Mouse (Mus musculus): ENCODE results near the gene Fabp6. TPM values are rescaled to one million over a fixed set of nuclear protein-coding genes. Genes with fewer than 3 reads are reported as not detected.
A peak's percentile ranks its signal among the peaks of the same experiment; 100 is the strongest.

Gene Fabp6
- polyA plus RNA-seq, 1 experiment from 2014 or later, result 0.36 TPM

GRCm38 (mm10) chr11:43556538-43556937 is 44.8 kb downstream of the Fabp6 start:
- Histone ChIP-seq H3K27me3 (ENCODE audit: insufficient read depth, low read length) (no peaks in the 10 kb centered on the region), H3K36me3 (ENCODE audit: insufficient read depth, low read length) (peaks cover 15% of the 10 kb centered on the region), H3K4me2 (ENCODE audit: low read length) (no peak overlapping the region), H3K9me3 (replicated peaks; ENCODE audit: low read length) (no peaks in the 10 kb centered on the region), H3K4me1 (replicated peaks; ENCODE audit: insufficient read depth, low read length) (peaks cover 4% of the 10 kb centered on the region; the same call in 1 of the 2 replicates), H3K9ac (ENCODE audit: low read depth, low read length) (no peak overlapping the region), H3K27ac (no peak overlapping the region), H3K4me3 (replicated peaks; ENCODE audit: low read depth, low read length) (no peak overlapping the region)
- ATAC-seq (replicated peaks; ENCODE audit: low FRiP score, low read depth) (no peak), DNase-seq (ENCODE audit: low spot score) (no peak)
- peak; percentile 59 for TF ChIP-seq CTCF (IDR thresholded peaks at IDR 0.05; ENCODE audit: low read depth)
- WGBS, result 84% methylated on average over 11 of the region's 11 CpGs

GRCm38 (mm10) chr11:43552675-43553074 is 48.7 kb downstream of the Fabp6 start:
- TF ChIP-seq CTCF (IDR thresholded peaks at IDR 0.05; ENCODE audit: low read depth), result no peak
- WGBS, result 90% methylated on average over 6 of the region's 6 CpGs
- Histone ChIP-seq H3K9me3 (replicated peaks; ENCODE audit: low read length) (no peaks in the 10 kb centered on the region), H3K9ac (ENCODE audit: low read depth, low read length) (no peak overlapping the region), H3K36me3 (ENCODE audit: insufficient read depth, low read length) (peaks cover 4% of the 10 kb centered on the region), H3K4me3 (replicated peaks; ENCODE audit: low read depth, low read length) (no peak overlapping the region), H3K4me1 (replicated peaks; ENCODE audit: insufficient read depth, low read length) (peaks cover 24% of the 10 kb centered on the region), H3K4me2 (ENCODE audit: low read length) (no peak overlapping the region), H3K27ac (no peak overlapping the region), H3K27me3 (ENCODE audit: insufficient read depth, low read length) (no peaks in the 10 kb centered on the region)
- no peak for ATAC-seq (replicated peaks; ENCODE audit: low FRiP score, low read depth)
- DNase-seq (ENCODE audit: low spot score), result no peak

- TF ChIP-seq CTCF (IDR thresholded peaks at IDR 0.05; ENCODE audit: low read depth), result no peak
- Histone ChIP-seq H3K4me2 (ENCODE audit: low read length) (no peak overlapping the region), H3K27me3 (ENCODE audit: insufficient read depth, low read length) (no peaks in the 10 kb centered on the region), H3K9me3 (replicated peaks; ENCODE audit: low read length) (no peaks in the 10 kb centered on the region), H3K27ac (no peak overlapping the region), H3K4me1 (replicated peaks; ENCODE audit: insufficient read depth, low read length) (peaks cover 24% of the 10 kb centered on the region), H3K36me3 (ENCODE audit: insufficient read depth, low read length) (no peaks in the 10 kb centered on the region; the same call in 1 of the 2 replicates), H3K9ac (ENCODE audit: low read depth, low read length) (no peak overlapping the region), H3K4me3 (replicated peaks; ENCODE audit: low read depth, low read length) (no peak overlapping the region)
- DNase-seq (ENCODE audit: low spot score) (no peak), ATAC-seq (replicated peaks; ENCODE audit: low FRiP score, low read depth) (peak; percentile 55; the same call in 1 of the 2 replicates)
- 85% methylated on average over 3 of the region's 3 CpGs for WGBS
These were observed 49.6 kb downstream of the Fabp6 start for GRCm38 (mm10) chr11:43551756-43552155.

GRCm38 (mm10) chr11:43549701-43550100 is 51.6 kb downstream of the Fabp6 start:
- no peaks in the 10 kb centered on the region for H3K27me3 ChIP-seq (ENCODE audit: insufficient read depth, low read length)
- no peak overlapping the region for H3K4me2 ChIP-seq (ENCODE audit: low read length)
- ATAC-seq (replicated peaks; ENCODE audit: low FRiP score, low read depth), result peak; percentile 70
- no peak overlapping the region for H3K9ac ChIP-seq (ENCODE audit: low read depth, low read length)
- TF ChIP-seq CTCF (IDR thresholded peaks at IDR 0.05; ENCODE audit: low read depth), result no peak
- peaks cover 24% of the 10 kb centered on the region for H3K4me1 ChIP-seq (replicated peaks; ENCODE audit: insufficient read depth, low read length)
- H3K27ac ChIP-seq, result peak overlapping the region; percentile 50; the same call in 1 of the 2 replicates
- H3K9me3 ChIP-seq (replicated peaks; ENCODE audit: low read length), result no peaks in the 10 kb centered on the region
- DNase-seq (ENCODE audit: low spot score), result peak; percentile 55
- WGBS, result 20% methylated on average over 11 of the region's 11 CpGs
- no peak overlapping the region for H3K4me3 ChIP-seq (replicated peaks; ENCODE audit: low read depth, low read length)
- no peaks in the 10 kb centered on the region for H3K36me3 ChIP-seq (ENCODE audit: insufficient read depth, low read length)

GRCm38 (mm10) chr11:43548657-43549435 is 52.5 kb downstream of the Fabp6 start:
- WGBS, result 52% methylated on average over 12 of the region's 12 CpGs
- no peak overlapping the region for H3K4me2 ChIP-seq (ENCODE audit: low read length)
- no peak overlapping the region for H3K9ac ChIP-seq (ENCODE audit: low read depth, low read length)
- peak overlapping the region; percentile 60 for H3K27ac ChIP-seq
- no peaks in the 10 kb centered on the region for H3K36me3 ChIP-seq (ENCODE audit: insufficient read depth, low read length)
- H3K9me3 ChIP-seq (replicated peaks; ENCODE audit: low read length), result no peaks in the 10 kb centered on the region
- H3K4me3 ChIP-seq (replicated peaks; ENCODE audit: low read depth, low read length), result no peak overlapping the region
- peaks cover 24% of the 10 kb centered on the region for H3K4me1 ChIP-seq (replicated peaks; ENCODE audit: insufficient read depth, low read length)
- no peak for TF ChIP-seq CTCF (IDR thresholded peaks at IDR 0.05; ENCODE audit: low read depth)
- DNase-seq (ENCODE audit: low spot score) (no peak), ATAC-seq (replicated peaks; ENCODE audit: low FRiP score, low read depth) (no peak)
- H3K27me3 ChIP-seq (ENCODE audit: insufficient read depth, low read length), result no peaks in the 10 kb centered on the region

- no peaks in the 10 kb centered on the region for H3K9me3 ChIP-seq (replicated peaks; ENCODE audit: low read length)
- no peak overlapping the region for H3K4me2 ChIP-seq (ENCODE audit: low read length)
- TF ChIP-seq CTCF (IDR thresholded peaks at IDR 0.05; ENCODE audit: low read depth), result no peak
- ATAC-seq (replicated peaks; ENCODE audit: low FRiP score, low read depth) (no peak; the same call in 1 of the 2 replicates), DNase-seq (ENCODE audit: low spot score) (peak; percentile 67)
- H3K9ac ChIP-seq (ENCODE audit: low read depth, low read length), result no peak overlapping the region
- whole genome bisulfite sequencing, result 22% methylated on average over 7 of the region's 7 CpGs
- H3K4me1 ChIP-seq (replicated peaks; ENCODE audit: insufficient read depth, low read length), result peaks cover 24% of the 10 kb centered on the region
- no peaks in the 10 kb centered on the region for H3K36me3 ChIP-seq (ENCODE audit: insufficient read depth, low read length)
- no peaks in the 10 kb centered on the region for H3K27me3 ChIP-seq (ENCODE audit: insufficient read depth, low read length)
- no peak overlapping the region for H3K4me3 ChIP-seq (replicated peaks; ENCODE audit: low read depth, low read length)
- peak overlapping the region; percentile 32; the same call in 1 of the 2 replicates for H3K27ac ChIP-seq
These were observed 53.2 kb downstream of the Fabp6 start for GRCm38 (mm10) chr11:43548148-43548547.
